Comparison of ENCODE assay signal across 8 mouse cellular contexts in genomic region chr10:121701296-121702248, GRCm38 (mm10). TPM values are rescaled to one million over a fixed set of nuclear protein-coding genes. Genes with fewer than 3 reads are reported as not detected.
A peak's percentile ranks its signal among the peaks of the same experiment; 100 is the strongest.
DNase-seq lines count a peak whose midpoint lies in the region; ATAC-seq and TF ChIP-seq lines count a peak whose summit lies in the region.

No protein-coding gene starts in this region.

- DNase-seq in gastrocnemius, adult 18-20 months (ENCODE audit: low spot score) = peak; percentile 48
- no peak for DNase-seq in gastrocnemius, postnatal 25 days
- peak; percentile 62 for DNase-seq in urinary bladder, postnatal 14 days (ENCODE audit: low spot score)
- DNase-seq in urinary bladder, adult 2 months (ENCODE audit: low spot score) = no peak
- peak; percentile 60 for DNase-seq in embryo, embryonic 10 days (ENCODE audit: low spot score)
- DNase-seq in lung, adult 2 months = peak; percentile 23
- DNase-seq in stomach, postnatal 0 days (ENCODE audit: low spot score) = peak; percentile 52

- peak; percentile 58; the same call in 1 of the 2 replicates for ATAC-seq in hindbrain, embryonic 16.5 days
- no peak for ATAC-seq in stomach, postnatal 0 days (ENCODE audit: low FRiP score, low TSS enrichment)

- H3K36me3 ChIP-seq in hindbrain, embryonic 16.5 days (ENCODE audit: control insufficient read depth, insufficient read depth, low read length) = no peaks in the 10 kb centered on the region
- no peaks in the 10 kb centered on the region for H3K36me3 ChIP-seq in stomach, postnatal 0 days (ENCODE audit: control insufficient read depth, insufficient read depth, low read length)

- TF ChIP-seq CTCF in lung, adult 2 months (IDR thresholded peaks at IDR 0.05; ENCODE audit: insufficient read depth, low read length) = peak; percentile 46; the same call in 1 of the 2 replicates
- peak; percentile 89 for TF ChIP-seq CTCF in stomach, postnatal 0 days (IDR thresholded peaks at IDR 0.05; ENCODE audit: low read depth)

- H3K27ac ChIP-seq in hindbrain, embryonic 16.5 days (ENCODE audit: low read depth, low read length) = no peak overlapping the region
- H3K27ac ChIP-seq in stomach, postnatal 0 days (replicated peaks) = no peak overlapping the region

- TF ChIP-seq EP300 in stomach, postnatal 0 days (optimal IDR thresholded peaks at IDR 0.05) = no peak

- no peaks in the 10 kb centered on the region for H3K27me3 ChIP-seq in hindbrain, embryonic 16.5 days (replicated peaks; ENCODE audit: control insufficient read depth, insufficient read depth, low read length)
- no peaks in the 10 kb centered on the region for H3K27me3 ChIP-seq in stomach, postnatal 0 days (ENCODE audit: control insufficient read depth, insufficient read depth, low read length)

- H3K4me3 ChIP-seq in hindbrain, embryonic 16.5 days (ENCODE audit: low read length) = no peak overlapping the region
- no peak overlapping the region for H3K4me3 ChIP-seq in lung, adult 2 months (replicated peaks; ENCODE audit: extremely low read depth, low read depth, low read length)
- no peak overlapping the region for H3K4me3 ChIP-seq in stomach, postnatal 0 days (ENCODE audit: low read depth, low read length)

- no peak for TF ChIP-seq POLR2A in lung, adult 2 months (IDR thresholded peaks at IDR 0.05; ENCODE audit: borderline replicate concordance, extremely low read depth, low read depth, low read length)

- H3K4me2 ChIP-seq in hindbrain, embryonic 16.5 days (ENCODE audit: low read length) = no peak overlapping the region
- no peak overlapping the region for H3K4me2 ChIP-seq in stomach, postnatal 0 days (replicated peaks; ENCODE audit: low read depth)

- H3K9me3 ChIP-seq in hindbrain, embryonic 16.5 days (ENCODE audit: control insufficient read depth, low read length) = no peaks in the 10 kb centered on the region; the same call in 1 of the 2 replicates
- no peaks in the 10 kb centered on the region for H3K9me3 ChIP-seq in stomach, postnatal 0 days (ENCODE audit: control insufficient read depth, low read length)

- WGBS in hindbrain, embryonic 16.5 days = 57% methylated on average over 11 of the region's 11 CpGs
- 45% methylated on average over 11 of the region's 11 CpGs for WGBS in lung, adult 2 months
- 51% methylated on average over 11 of the region's 11 CpGs for WGBS in stomach, postnatal 0 days

- H3K9ac ChIP-seq in hindbrain, embryonic 16.5 days (ENCODE audit: low read depth, low read length) = no peak overlapping the region; the same call in 1 of the 2 replicates
- H3K9ac ChIP-seq in stomach, postnatal 0 days (ENCODE audit: low read length) = no peak overlapping the region

- no peaks in the 10 kb centered on the region for H3K4me1 ChIP-seq in hindbrain, embryonic 16.5 days (ENCODE audit: control insufficient read depth, insufficient read depth, low read depth, low read length)
- no peaks in the 10 kb centered on the region for H3K4me1 ChIP-seq in lung, adult 2 months (ENCODE audit: control insufficient read depth, insufficient read depth, low read length)
- H3K4me1 ChIP-seq in stomach, postnatal 0 days (replicated peaks; ENCODE audit: control insufficient read depth, insufficient read depth) = no peaks in the 10 kb centered on the region

RNA-seq across cellular contexts. Expression of gene BC048403, which starts 38.2 kb away (rescaled TPM):
- total RNA-seq in gastrocnemius, adult 18-20 months (2021) = 1 to 10 TPM; 1.4 to 1.8 TPM
- total RNA-seq in gastrocnemius, postnatal 25 days (2021) = 1 to 10 TPM in 1 of 2 experiments, under 1 TPM in 1; 0.86 to 1.5 TPM
- 5.7 and 6.6 TPM in 2 replicates for polyA plus RNA-seq in urinary bladder, adult 2 months (2012; rRNA removed)
- polyA plus RNA-seq in hindbrain, embryonic 16.5 days (2015; fragmentation: Nextera tagmentation; extraction: Ambion mirVana) = 2.2 and 2.5 TPM in 2 replicates
- polyA plus RNA-seq in lung, adult 2 months (2012; rRNA removed) = 8.5 and 9.4 TPM in 2 replicates
- 2.4 and 2.7 TPM in 2 replicates for polyA plus RNA-seq in stomach, postnatal 0 days (2015; fragmentation: Nextera tagmentation; extraction: Ambion mirVana)

Comparison
In these comparisons a context has a peak if more than half of its experiments do, and no peak if none do; other contexts are left out.
1. DNase-seq: peak in gastrocnemius, adult 18-20 months (single experiment), urinary bladder, postnatal 14 days (single experiment), embryo, embryonic 10 days (single experiment), lung, adult 2 months (single experiment) and stomach, postnatal 0 days (single experiment); none in gastrocnemius, postnatal 25 days (single experiment) and urinary bladder, adult 2 months (single experiment).